Mouse (Mus musculus) right cerebral cortex, postnatal 25 days (tissue): ENCODE results near the gene Tmem132d.
A peak's percentile ranks its signal among the peaks of the same experiment; 100 is the strongest.

Experiments used
- DNase-seq: peaks from one replicate; pipeline ENCODE4 v3.0.0; 2022

Tmem132d gene

GRCm38 (mm10) chr5:127918376-127918775 is 514.5 kb downstream of the Tmem132d start:
- DNase-seq: no peak

GRCm38 (mm10) chr5:127914157-127914556 is 518.7 kb downstream of the Tmem132d start:
- no peak for DNase-seq

- DNase-seq: no peak
Measured at GRCm38 (mm10) chr5:127911603-127912002, 521.3 kb downstream of the Tmem132d start.

- no peak for DNase-seq
Measured at GRCm38 (mm10) chr5:127910356-127910755, 522.5 kb downstream of the Tmem132d start.

- DNase-seq: no peak
Measured at GRCm38 (mm10) chr5:127895176-127895575, 537.7 kb downstream of the Tmem132d start.

GRCm38 (mm10) chr5:127885566-127886505 is 547.0 kb downstream of the Tmem132d start:
- no peak for DNase-seq

GRCm38 (mm10) chr5:127883021-127883420 is 549.9 kb downstream of the Tmem132d start:
- no peak for DNase-seq

GRCm38 (mm10) chr5:127874461-127874860 is 558.4 kb downstream of the Tmem132d start:
- no peak for DNase-seq

GRCm38 (mm10) chr5:127865157-127865556 is 567.7 kb downstream of the Tmem132d start:
- no peak for DNase-seq

GRCm38 (mm10) chr5:127859719-127860118 is 573.2 kb downstream of the Tmem132d start:
- DNase-seq: no peak

GRCm38 (mm10) chr5:127852305-127852704 is 580.6 kb downstream of the Tmem132d start:
- no peak for DNase-seq

GRCm38 (mm10) chr5:127831791-127832190 is 601.1 kb downstream of the Tmem132d start:
- DNase-seq: no peak

GRCm38 (mm10) chr5:127830831-127831230 is 602.0 kb downstream of the Tmem132d start:
- no peak for DNase-seq

- no peak for DNase-seq
Measured at GRCm38 (mm10) chr5:127828756-127829155, 604.1 kb downstream of the Tmem132d start.

- no peak for DNase-seq
Measured at GRCm38 (mm10) chr5:127821960-127822359, 610.9 kb downstream of the Tmem132d start.

GRCm38 (mm10) chr5:127815292-127815691 is 617.6 kb downstream of the Tmem132d start:
- no peak for DNase-seq

GRCm38 (mm10) chr5:127807419-127807818 is 625.5 kb downstream of the Tmem132d start:
- no peak for DNase-seq

- no peak for DNase-seq
Measured at GRCm38 (mm10) chr5:127806850-127807249, 626.0 kb downstream of the Tmem132d start.

- DNase-seq: no peak
Measured at GRCm38 (mm10) chr5:127800907-127801306, 632.0 kb downstream of the Tmem132d start.

GRCm38 (mm10) chr5:127781221-127781620 is 651.7 kb downstream of the Tmem132d start:
- DNase-seq: no peak

GRCm38 (mm10) chr5:127775749-127776148 is 657.1 kb downstream of the Tmem132d start:
- DNase-seq: peak; percentile 41

GRCm38 (mm10) chr5:127758576-127758975 is 674.3 kb downstream of the Tmem132d start:
- no peak for DNase-seq

- no peak for DNase-seq
Measured at GRCm38 (mm10) chr5:127756671-127757423, 676.0 kb downstream of the Tmem132d start.

- no peak for DNase-seq
Measured at GRCm38 (mm10) chr5:127756011-127756410, 676.9 kb downstream of the Tmem132d start.
